Mouse (Mus musculus): ENCODE results near the gene Zc2hc1b. TPM values are rescaled to one million over a fixed set of nuclear protein-coding genes. Genes with fewer than 3 reads are reported as not detected.

Gene Zc2hc1b
- not detected in 2 replicates for polyA plus RNA-seq (2015; fragmentation: Nextera tagmentation; extraction: Ambion mirVana)

GRCm38 (mm10) chr10:13177973-13178624, at the start of gene Zc2hc1b:
TSS of gene Zc2hc1b (minus strand) at chr10:13178023.
- H3K4me1 ChIP-seq (replicated peaks; ENCODE audit: control insufficient read depth, insufficient read depth, low read length), result 0 out of 2 replicates have a peak, but pooled peaks cover under 1% of the 10 kb centered on the region
- H3K9me3 ChIP-seq (ENCODE audit: control insufficient read depth, low read length), result no peaks in the 10 kb centered on the region
- no peak within 1 kb of the TSS for H3K27ac ChIP-seq (ENCODE audit: low read length)
- H3K4me2 ChIP-seq (ENCODE audit: low read length), result no peak within 1 kb of the TSS
- 84% methylated on average over 7 of the region's 7 CpGs for WGBS
- H3K9ac ChIP-seq (replicated peaks; ENCODE audit: low read depth, low read length), result no peak within 1 kb of the TSS
- ATAC-seq, result no peak
- H3K36me3 ChIP-seq (ENCODE audit: control insufficient read depth, insufficient read depth), result peaks cover 51% of the 10 kb centered on the region
- no peak within 1 kb of the TSS for H3K4me3 ChIP-seq (replicated peaks; ENCODE audit: low read length)
- no peaks in the 10 kb centered on the region for H3K27me3 ChIP-seq (replicated peaks; ENCODE audit: control insufficient read depth, insufficient read depth, low read length)

DNA sequence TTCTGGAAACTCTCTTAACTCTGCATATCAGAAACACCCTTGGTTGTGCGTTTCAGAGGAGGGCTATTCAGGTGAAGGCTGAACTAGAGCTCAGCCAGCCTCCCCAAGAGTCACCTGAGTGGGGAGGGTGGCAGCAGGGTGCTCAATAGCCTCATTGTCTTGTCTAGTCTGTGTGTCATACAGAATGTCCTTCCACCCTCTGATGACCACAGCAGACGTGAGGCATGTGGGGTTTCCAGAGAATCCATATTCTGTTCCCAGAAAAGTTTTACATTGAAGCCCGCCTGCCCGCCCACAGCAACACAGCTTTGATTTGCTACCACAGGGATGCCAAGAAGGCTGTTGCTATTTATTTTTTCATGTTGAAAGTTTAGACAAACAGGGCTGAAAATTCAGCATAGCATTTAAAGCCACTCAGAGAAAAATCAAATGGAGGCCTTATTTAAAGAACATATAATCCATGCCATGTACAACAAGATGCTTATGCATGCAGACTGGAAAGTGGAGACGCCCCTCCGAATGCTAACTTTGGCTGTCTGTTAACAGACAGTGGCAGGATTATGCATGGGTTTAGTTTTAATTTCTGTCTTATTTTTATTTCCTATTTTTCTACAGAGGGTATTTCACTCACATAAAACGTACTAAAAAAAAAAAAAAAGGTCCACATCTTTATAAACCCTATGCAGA, 47.7 kb upstream of the Zc2hc1b start:
- no peak overlapping the region for H3K27ac ChIP-seq (ENCODE audit: low read length)
- 80% methylated on average over 7 of the region's 7 CpGs for WGBS
- no peak overlapping the region for H3K4me2 ChIP-seq (ENCODE audit: low read length)
- no peak overlapping the region for H3K9ac ChIP-seq (replicated peaks; ENCODE audit: low read depth, low read length)
- no peak overlapping the region for H3K4me3 ChIP-seq (replicated peaks; ENCODE audit: low read length)
- ATAC-seq, result no peak
- no peaks in the 10 kb centered on the region for H3K27me3 ChIP-seq (replicated peaks; ENCODE audit: control insufficient read depth, insufficient read depth, low read length)
- no peaks in the 10 kb centered on the region for H3K4me1 ChIP-seq (replicated peaks; ENCODE audit: control insufficient read depth, insufficient read depth, low read length)
- no peaks in the 10 kb centered on the region for H3K36me3 ChIP-seq (ENCODE audit: control insufficient read depth, insufficient read depth)
- no peaks in the 10 kb centered on the region for H3K9me3 ChIP-seq (ENCODE audit: control insufficient read depth, low read length)

DNA sequence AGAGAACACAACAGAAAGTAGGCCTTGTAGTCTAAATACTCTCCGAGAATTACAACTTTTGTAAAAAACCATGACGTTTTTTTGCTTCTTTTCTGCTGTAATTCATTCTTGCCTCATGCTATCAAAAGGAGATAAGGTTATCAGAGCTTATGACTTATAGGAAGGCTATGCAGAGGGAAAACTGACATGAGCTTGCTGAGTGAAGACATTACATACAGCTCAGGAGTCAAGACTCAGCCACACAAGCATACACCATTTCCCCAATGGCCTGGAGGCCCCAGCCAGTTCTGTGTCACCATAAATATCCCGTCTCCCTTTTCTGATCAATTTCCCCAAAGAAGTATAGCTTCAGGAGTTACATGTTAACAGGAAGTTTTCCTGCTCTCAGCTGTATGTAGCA, 44.3 kb upstream of the Zc2hc1b start:
- no peaks in the 10 kb centered on the region for H3K4me1 ChIP-seq (replicated peaks; ENCODE audit: control insufficient read depth, insufficient read depth, low read length)
- 82% methylated on average over 3 of the region's 3 CpGs for WGBS
- no peak overlapping the region for H3K27ac ChIP-seq (ENCODE audit: low read length)
- no peak overlapping the region for H3K9ac ChIP-seq (replicated peaks; ENCODE audit: low read depth, low read length)
- no peak overlapping the region for H3K4me2 ChIP-seq (ENCODE audit: low read length)
- no peaks in the 10 kb centered on the region for H3K9me3 ChIP-seq (ENCODE audit: control insufficient read depth, low read length)
- H3K27me3 ChIP-seq (replicated peaks; ENCODE audit: control insufficient read depth, insufficient read depth, low read length), result no peaks in the 10 kb centered on the region
- no peak for ATAC-seq
- no peak overlapping the region for H3K4me3 ChIP-seq (replicated peaks; ENCODE audit: low read length)
- H3K36me3 ChIP-seq (ENCODE audit: control insufficient read depth, insufficient read depth), result no peaks in the 10 kb centered on the region

GRCm38 (mm10) chr10:13220061-13220460, 42.2 kb upstream of the Zc2hc1b start:
- H3K27me3 ChIP-seq (replicated peaks; ENCODE audit: control insufficient read depth, insufficient read depth, low read length), result no peaks in the 10 kb centered on the region
- ATAC-seq, result no peak
- 68% methylated on average over 1 of the region's 1 CpGs for WGBS

DNA sequence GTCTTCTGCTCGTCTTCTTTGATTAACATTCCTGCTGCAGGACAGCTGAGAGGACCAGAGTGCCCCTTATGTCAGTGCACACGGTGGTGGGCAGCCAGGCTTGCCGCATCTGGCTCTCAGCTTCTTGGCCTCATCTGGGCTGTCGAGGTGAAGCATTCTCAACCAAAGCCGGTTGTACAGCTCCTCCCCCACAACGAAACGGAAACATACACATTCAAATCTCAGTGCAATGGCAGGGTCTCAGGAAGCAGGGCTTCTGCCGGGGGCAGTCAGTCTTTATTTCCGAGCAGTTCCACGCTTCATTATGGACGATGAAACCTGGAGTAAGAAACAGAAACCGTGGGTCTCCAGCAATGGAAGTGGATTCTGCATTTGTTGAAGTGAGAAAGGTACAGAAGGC, 36.1 kb upstream of the Zc2hc1b start:
- H3K4me3 ChIP-seq (replicated peaks; ENCODE audit: low read length), result no peak overlapping the region
- no peak overlapping the region for H3K27ac ChIP-seq (ENCODE audit: low read length)
- no peaks in the 10 kb centered on the region for H3K9me3 ChIP-seq (ENCODE audit: control insufficient read depth, low read length)
- peaks cover 3% of the 10 kb centered on the region; the same call in 1 of the 2 replicates for H3K4me1 ChIP-seq (replicated peaks; ENCODE audit: control insufficient read depth, insufficient read depth, low read length)
- no peaks in the 10 kb centered on the region for H3K27me3 ChIP-seq (replicated peaks; ENCODE audit: control insufficient read depth, insufficient read depth, low read length)
- H3K36me3 ChIP-seq (ENCODE audit: control insufficient read depth, insufficient read depth), result no peaks in the 10 kb centered on the region
- H3K4me2 ChIP-seq (ENCODE audit: low read length), result no peak overlapping the region
- no peak overlapping the region for H3K9ac ChIP-seq (replicated peaks; ENCODE audit: low read depth, low read length)
- no peak for ATAC-seq
- 91% methylated on average over 12 of the region's 12 CpGs for WGBS

More at GRCm38 (mm10) chr10:13220061-13220460, 42.2 kb upstream of the Zc2hc1b start:
- Histone ChIP-seq H3K36me3 (ENCODE audit: control insufficient read depth, insufficient read depth) (no peaks in the 10 kb centered on the region), H3K4me2 (ENCODE audit: low read length) (no peak overlapping the region), H3K9ac (replicated peaks; ENCODE audit: low read depth, low read length) (no peak overlapping the region), H3K9me3 (ENCODE audit: control insufficient read depth, low read length) (no peaks in the 10 kb centered on the region), H3K4me3 (replicated peaks; ENCODE audit: low read length) (no peak overlapping the region), H3K4me1 (replicated peaks; ENCODE audit: control insufficient read depth, insufficient read depth, low read length) (no peaks in the 10 kb centered on the region), H3K27ac (ENCODE audit: low read length) (no peak overlapping the region)

DNA sequence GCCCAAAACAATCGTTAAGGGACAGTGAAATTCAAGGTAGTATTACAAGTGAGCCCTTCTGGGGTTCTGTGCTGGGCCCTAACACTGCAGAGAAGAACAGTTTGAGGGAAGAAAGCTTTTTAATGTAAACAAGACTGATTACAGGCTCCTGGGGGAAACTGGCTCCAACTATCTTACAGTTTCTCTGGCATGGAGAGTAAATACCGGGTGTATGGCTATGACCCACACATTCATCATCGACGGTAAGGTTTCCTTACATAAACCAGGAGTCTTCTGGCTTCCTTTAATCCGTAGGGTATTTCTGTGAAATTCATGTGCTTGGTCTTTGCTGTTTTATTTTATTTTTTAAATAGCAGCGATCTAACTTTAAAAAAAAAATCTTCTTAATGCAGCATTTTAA, 35.0 kb upstream of the Zc2hc1b start:
- H3K27me3 ChIP-seq (replicated peaks; ENCODE audit: control insufficient read depth, insufficient read depth, low read length), result no peaks in the 10 kb centered on the region
- no peak overlapping the region for H3K4me2 ChIP-seq (ENCODE audit: low read length)
- no peak overlapping the region for H3K9ac ChIP-seq (replicated peaks; ENCODE audit: low read depth, low read length)
- peaks cover 3% of the 10 kb centered on the region; the same call in 1 of the 2 replicates for H3K4me1 ChIP-seq (replicated peaks; ENCODE audit: control insufficient read depth, insufficient read depth, low read length)
- no peaks in the 10 kb centered on the region for H3K9me3 ChIP-seq (ENCODE audit: control insufficient read depth, low read length)
- no peak overlapping the region for H3K4me3 ChIP-seq (replicated peaks; ENCODE audit: low read length)
- ATAC-seq, result no peak
- 77% methylated on average over 6 of the region's 6 CpGs for WGBS
- H3K36me3 ChIP-seq (ENCODE audit: control insufficient read depth, insufficient read depth), result no peaks in the 10 kb centered on the region
- H3K27ac ChIP-seq (ENCODE audit: low read length), result no peak overlapping the region

DNA sequence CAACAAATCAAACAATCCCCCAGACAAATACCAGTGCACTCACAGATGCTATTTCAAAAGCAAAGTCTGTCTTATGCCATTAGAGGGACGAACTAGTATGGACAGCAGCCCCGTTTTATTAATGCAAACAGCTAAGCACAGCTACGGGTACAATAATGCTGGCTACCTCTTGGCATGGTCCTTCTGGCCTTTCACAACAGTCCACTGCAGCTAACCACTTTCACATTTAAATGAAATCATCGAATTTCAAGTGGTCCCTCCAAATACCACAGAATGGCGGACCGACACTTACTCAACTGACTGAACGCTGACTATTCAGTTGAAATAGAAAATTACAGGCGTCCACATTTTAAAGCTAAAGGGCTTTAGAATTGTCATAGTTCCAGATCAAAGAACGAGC, 34.5 kb upstream of the Zc2hc1b start:
- Histone ChIP-seq H3K4me2 (ENCODE audit: low read length) (no peak overlapping the region), H3K27ac (ENCODE audit: low read length) (no peak overlapping the region), H3K9ac (replicated peaks; ENCODE audit: low read depth, low read length) (no peak overlapping the region), H3K4me3 (replicated peaks; ENCODE audit: low read length) (no peak overlapping the region), H3K4me1 (replicated peaks; ENCODE audit: control insufficient read depth, insufficient read depth, low read length) (peaks cover 3% of the 10 kb centered on the region; the same call in 1 of the 2 replicates), H3K27me3 (replicated peaks; ENCODE audit: control insufficient read depth, insufficient read depth, low read length) (no peaks in the 10 kb centered on the region), H3K36me3 (ENCODE audit: control insufficient read depth, insufficient read depth) (no peaks in the 10 kb centered on the region), H3K9me3 (ENCODE audit: control insufficient read depth, low read length) (no peaks in the 10 kb centered on the region)
- 42% methylated on average over 9 of the region's 9 CpGs for WGBS
- no peak for ATAC-seq

DNA sequence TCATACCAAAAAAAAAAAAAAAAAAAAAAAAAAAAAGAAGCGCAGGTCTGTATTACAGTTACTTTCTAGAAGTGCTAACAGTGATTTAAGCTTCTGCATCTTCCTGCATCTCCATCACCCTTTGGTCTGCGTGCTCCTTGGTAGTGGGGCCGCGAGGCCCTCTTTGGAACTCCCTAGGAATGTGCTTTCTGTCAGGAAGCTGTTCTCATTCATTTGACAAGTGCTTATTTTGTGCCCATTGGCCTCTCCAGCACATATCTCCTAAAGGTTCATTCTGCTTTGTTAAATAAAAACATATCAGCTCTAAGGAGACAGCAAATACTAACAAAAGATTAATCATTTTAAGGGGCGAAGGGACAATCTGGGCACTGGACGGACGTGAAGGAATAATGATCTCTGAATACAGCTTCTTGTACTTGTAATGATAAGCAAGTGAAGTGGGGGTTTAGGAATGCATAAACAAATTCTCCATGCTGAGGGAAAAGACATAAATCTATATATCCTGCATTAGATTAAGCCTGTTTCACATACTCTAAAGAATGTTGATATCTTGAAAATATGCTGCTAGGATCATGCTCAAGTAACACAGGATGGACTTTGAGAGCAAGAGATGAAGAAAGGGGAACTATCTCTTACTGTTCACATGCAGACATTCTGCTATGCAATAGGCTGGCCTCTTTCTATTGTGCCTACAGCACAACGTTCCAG, 32.3 kb upstream of the Zc2hc1b start:
- H3K27me3 ChIP-seq (replicated peaks; ENCODE audit: control insufficient read depth, insufficient read depth, low read length), result no peaks in the 10 kb centered on the region
- no peaks in the 10 kb centered on the region for H3K36me3 ChIP-seq (ENCODE audit: control insufficient read depth, insufficient read depth)
- no peaks in the 10 kb centered on the region for H3K9me3 ChIP-seq (ENCODE audit: control insufficient read depth, low read length)
- WGBS, result 60% methylated on average over 8 of the region's 8 CpGs
- H3K27ac ChIP-seq (ENCODE audit: low read length), result no peak overlapping the region
- H3K9ac ChIP-seq (replicated peaks; ENCODE audit: low read depth, low read length), result no peak overlapping the region
- H3K4me1 ChIP-seq (replicated peaks; ENCODE audit: control insufficient read depth, insufficient read depth, low read length), result peaks cover 3% of the 10 kb centered on the region; the same call in 1 of the 2 replicates
- H3K4me2 ChIP-seq (ENCODE audit: low read length), result no peak overlapping the region
- no peak overlapping the region for H3K4me3 ChIP-seq (replicated peaks; ENCODE audit: low read length)
- no peak for ATAC-seq

DNA sequence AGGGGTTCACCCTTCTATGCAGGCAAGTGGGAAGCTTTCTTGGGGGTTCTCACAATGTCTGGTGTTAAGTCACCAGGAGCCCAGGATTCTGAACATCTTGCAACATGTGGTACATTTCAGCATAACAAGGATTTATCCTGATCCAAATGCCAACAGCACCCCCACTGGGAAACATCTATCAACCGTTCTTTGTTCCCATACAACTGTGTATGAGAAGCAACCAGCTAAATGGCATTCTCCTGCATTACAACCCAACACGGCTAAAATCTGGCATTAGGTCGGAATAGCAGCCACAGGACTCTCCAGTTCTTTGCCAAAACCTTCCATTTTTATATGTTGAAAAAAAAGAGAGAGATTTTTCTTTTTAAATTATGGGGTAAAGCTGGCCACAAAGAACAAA, 31.7 kb upstream of the Zc2hc1b start:
- Histone ChIP-seq H3K27me3 (replicated peaks; ENCODE audit: control insufficient read depth, insufficient read depth, low read length) (no peaks in the 10 kb centered on the region), H3K4me3 (replicated peaks; ENCODE audit: low read length) (no peak overlapping the region), H3K27ac (ENCODE audit: low read length) (no peak overlapping the region), H3K4me1 (replicated peaks; ENCODE audit: control insufficient read depth, insufficient read depth, low read length) (peaks cover 3% of the 10 kb centered on the region; the same call in 1 of the 2 replicates), H3K9ac (replicated peaks; ENCODE audit: low read depth, low read length) (no peak overlapping the region), H3K9me3 (ENCODE audit: control insufficient read depth, low read length) (no peaks in the 10 kb centered on the region), H3K36me3 (ENCODE audit: control insufficient read depth, insufficient read depth) (no peaks in the 10 kb centered on the region), H3K4me2 (ENCODE audit: low read length) (no peak overlapping the region)
- no peak for ATAC-seq
- 44% methylated on average over 3 of the region's 3 CpGs for WGBS

Measured in forebrain, embryonic 16.5 days (tissue).